9 mouse cellular contexts compared by ENCODE assay signal in the genomic region with DNA sequence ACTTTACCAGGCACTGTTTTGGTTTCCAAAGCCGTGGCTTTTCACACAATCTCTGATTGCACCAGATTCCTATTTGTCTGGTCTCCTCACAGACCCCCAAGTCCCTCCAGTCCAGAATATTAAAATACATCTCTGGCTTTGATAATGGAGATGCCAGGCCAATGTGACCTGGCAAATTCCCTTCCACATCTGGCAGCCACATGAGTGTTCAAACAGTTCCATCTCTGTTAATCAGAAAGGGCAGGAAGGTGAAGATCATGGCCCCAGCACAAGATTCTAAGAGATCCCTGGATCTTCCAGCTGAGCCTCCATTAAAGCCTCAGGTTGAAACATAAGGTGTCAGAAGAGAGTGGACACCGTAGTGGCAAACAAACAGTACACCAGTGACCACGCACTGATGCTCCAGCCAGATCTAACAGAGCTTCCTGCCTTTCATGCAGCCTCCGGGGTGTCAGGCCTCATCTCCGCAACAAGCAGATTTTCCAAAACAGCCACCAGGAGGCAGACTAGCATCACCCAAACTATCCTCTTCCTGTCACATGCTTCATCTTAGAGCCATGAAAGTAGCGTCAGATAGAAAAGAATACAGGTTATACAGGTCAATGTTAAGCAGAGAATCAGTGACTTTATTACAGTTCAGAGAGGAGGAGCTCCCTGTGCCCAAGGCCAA. TPM values are rescaled to one million over a fixed set of nuclear protein-coding genes. Genes with fewer than 3 reads are reported as not detected.
DNase-seq lines count a peak whose midpoint lies in the region; ATAC-seq and TF ChIP-seq lines count a peak whose summit lies in the region.
"Had no signal": no experiment of that assay in that cellular context is flagged by ENCODE, and none has a peak within 500 bp of the region (broad histone marks: within the 10 kb centered on the region; RNA-seq: fewer than 3 reads in every experiment).

No protein-coding gene starts in this region.

- H3K27me3 ChIP-seq in forebrain, embryonic 10.5 days (ENCODE audit: poor library complexity, severe bottlenecking) = no peaks in the 10 kb centered on the region
- no peaks in the 10 kb centered on the region for H3K27me3 ChIP-seq in forebrain, embryonic 16.5 days (replicated peaks; ENCODE audit: control insufficient read depth, insufficient read depth, low read length)
- H3K27me3 ChIP-seq in neural tube, embryonic 15.5 days (replicated peaks) = no peaks in the 10 kb centered on the region
- H3K27me3 ChIP-seq in lung, embryonic 14.5 days (ENCODE audit: insufficient read depth, low read length) = no peaks in the 10 kb centered on the region

- no peak overlapping the region for H3K4me2 ChIP-seq in forebrain, embryonic 16.5 days (ENCODE audit: low read length)
- no peak overlapping the region for H3K4me2 ChIP-seq in neural tube, embryonic 15.5 days
- H3K4me2 ChIP-seq in lung, embryonic 14.5 days = no peak overlapping the region

- WGBS in forebrain, embryonic 10.5 days = 43% methylated on average over 6 of the region's 6 CpGs
- WGBS in forebrain, embryonic 16.5 days = 53% methylated on average over 6 of the region's 6 CpGs
- 55% methylated on average over 6 of the region's 6 CpGs for WGBS in neural tube, embryonic 15.5 days
- WGBS in bone marrow, adult 2 months = 39% methylated on average over 6 of the region's 6 CpGs
- WGBS in lung, embryonic 14.5 days = 35% methylated on average over 6 of the region's 6 CpGs

- no peaks in the 10 kb centered on the region for H3K9me3 ChIP-seq in forebrain, embryonic 10.5 days
- no peaks in the 10 kb centered on the region for H3K9me3 ChIP-seq in forebrain, embryonic 16.5 days (ENCODE audit: control insufficient read depth, low read length)
- H3K9me3 ChIP-seq in neural tube, embryonic 15.5 days (replicated peaks) = no peaks in the 10 kb centered on the region
- H3K9me3 ChIP-seq in lung, embryonic 14.5 days (ENCODE audit: low read depth, low read length) = no peaks in the 10 kb centered on the region

- H3K4me1 ChIP-seq in forebrain, embryonic 10.5 days = no peaks in the 10 kb centered on the region; the same call in 1 of the 2 replicates
- no peaks in the 10 kb centered on the region for H3K4me1 ChIP-seq in forebrain, embryonic 16.5 days (replicated peaks; ENCODE audit: control insufficient read depth, insufficient read depth, low read length)
- no peaks in the 10 kb centered on the region for H3K4me1 ChIP-seq in neural tube, embryonic 15.5 days
- H3K4me1 ChIP-seq in bone marrow, adult 2 months (ENCODE audit: control insufficient read depth, insufficient read depth, low read length) = no peaks in the 10 kb centered on the region
- H3K4me1 ChIP-seq in lung, embryonic 14.5 days (ENCODE audit: insufficient read depth) = no peaks in the 10 kb centered on the region

- H3K9ac ChIP-seq in forebrain, embryonic 16.5 days (replicated peaks; ENCODE audit: low read depth, low read length) = no peak overlapping the region
- no peak overlapping the region for H3K9ac ChIP-seq in neural tube, embryonic 15.5 days (replicated peaks)
- H3K9ac ChIP-seq in lung, embryonic 14.5 days = no peak overlapping the region

- TF ChIP-seq POLR2A in bone marrow, adult 2 months (IDR thresholded peaks at IDR 0.05; ENCODE audit: borderline replicate concordance, control insufficient read depth, low read depth, low read length) = no peak

- ATAC-seq in forebrain, embryonic 16.5 days = no peak
- no peak for ATAC-seq in neural tube, embryonic 15.5 days (ENCODE audit: low FRiP score)
- peak; percentile 86 for ATAC-seq in granulocyte monocyte progenitor cell, adult 5-6 weeks (replicated peaks; ENCODE audit: poor library complexity, severe bottlenecking)
- peak; percentile 47; the same call in 1 of the 2 replicates for ATAC-seq in lung, embryonic 14.5 days (ENCODE audit: insufficient read depth)

- peak; percentile 38 for DNase-seq in forebrain, embryonic 10.5 days (ENCODE audit: extremely low spot score, low spot score)
- DNase-seq in neural tube, embryonic 10.5 days (ENCODE audit: extremely low spot score, low spot score) = peak; percentile 60
- peak; percentile 81 for DNase-seq in lung, embryonic 14.5 days
- peak; percentile 61 for DNase-seq in thymus, postnatal 0 days (ENCODE audit: low spot score)

- no peak overlapping the region for H3K27ac ChIP-seq in forebrain, embryonic 10.5 days
- H3K27ac ChIP-seq in forebrain, embryonic 16.5 days (ENCODE audit: low read length) = no peak overlapping the region
- H3K27ac ChIP-seq in neural tube, embryonic 15.5 days (replicated peaks) = no peak overlapping the region
- H3K27ac ChIP-seq in bone marrow, adult 2 months (ENCODE audit: control insufficient read depth, insufficient read depth, low read depth, low read length, poor library complexity) = no peak overlapping the region
- H3K27ac ChIP-seq in lung, embryonic 14.5 days (ENCODE audit: low read depth) = no peak overlapping the region

- H3K36me3 ChIP-seq in forebrain, embryonic 10.5 days (replicated peaks) = no peaks in the 10 kb centered on the region
- H3K36me3 ChIP-seq in forebrain, embryonic 16.5 days (ENCODE audit: control insufficient read depth, insufficient read depth) = no peaks in the 10 kb centered on the region
- no peaks in the 10 kb centered on the region for H3K36me3 ChIP-seq in neural tube, embryonic 15.5 days
- no peaks in the 10 kb centered on the region for H3K36me3 ChIP-seq in lung, embryonic 14.5 days (ENCODE audit: insufficient read depth)

- H3K4me3 ChIP-seq in forebrain, embryonic 10.5 days = no peak overlapping the region
- H3K4me3 ChIP-seq in forebrain, embryonic 16.5 days (replicated peaks; ENCODE audit: low read length) = no peak overlapping the region
- no peak overlapping the region for H3K4me3 ChIP-seq in neural tube, embryonic 15.5 days (replicated peaks)
- no peak overlapping the region for H3K4me3 ChIP-seq in bone marrow, adult 2 months (replicated peaks; ENCODE audit: control insufficient read depth, low read depth, low read length)
- H3K4me3 ChIP-seq in lung, embryonic 14.5 days (ENCODE audit: low read depth, low read length) = no peak overlapping the region

- peak; percentile 33; the same call in 1 of the 2 replicates for TF ChIP-seq CTCF in bone marrow, adult 2 months (IDR thresholded peaks at IDR 0.05; ENCODE audit: control insufficient read depth, insufficient read depth, low read length)
- TF ChIP-seq CTCF in lung, embryonic 14.5 days (IDR thresholded peaks at IDR 0.05; ENCODE audit: low read depth) = peak; percentile 76

RNA-seq across cellular contexts. Expression of a gene that starts 2.4 kb away (rescaled TPM):
- 0.31 TPM in 1 of 2 replicates, not detected in the other for polyA plus RNA-seq in forebrain, embryonic 10.5 days (2016; fragmentation: Nextera tagmentation; extraction: Ambion mirVana)
- polyA plus RNA-seq in forebrain, embryonic 16.5 days (2015; fragmentation: Nextera tagmentation; extraction: Ambion mirVana) = 0.37 and 0.42 TPM in 2 replicates
- polyA plus RNA-seq in neural tube, embryonic 15.5 days (2015; fragmentation: Nextera tagmentation; extraction: Ambion mirVana) = 1.3 and 2.5 TPM in 2 replicates
- 6.4 TPM in 1 of 2 replicates, not detected in the other for polyA plus RNA-seq in bone marrow, adult 2 months (2011; ENCODE audit: insufficient read depth, insufficient read length, low replicate concordance, missing spikeins)
- not detected in 2 replicates for total RNA-seq in granulocyte monocyte progenitor cell, adult 5-6 weeks (2014; fragmentation: Nextera tagmentation)
- total RNA-seq in granulocyte monocyte progenitor cell, adult 5-6 weeks (2017) = not detected in 2 replicates
- polyA plus RNA-seq in lung, embryonic 14.5 days (2014; fragmentation: Nextera tagmentation; extraction: Ambion mirVana) = 11.6 and 13.4 TPM in 2 replicates
- 5.9 and 6.6 TPM in 2 replicates for polyA plus RNA-seq in thymus, postnatal 0 days (2015; fragmentation: Nextera tagmentation; extraction: Ambion mirVana)
- total RNA-seq: layer of hippocampus, adult 18-20 months had no signal

RNA-seq across cellular contexts. Expression of a gene that starts 9.5 kb away (rescaled TPM):
- polyA plus RNA-seq in forebrain, embryonic 10.5 days (2016; fragmentation: Nextera tagmentation; extraction: Ambion mirVana) = not detected in 2 replicates
- not detected in 2 replicates for polyA plus RNA-seq in forebrain, embryonic 16.5 days (2015; fragmentation: Nextera tagmentation; extraction: Ambion mirVana)
- polyA plus RNA-seq in neural tube, embryonic 15.5 days (2015; fragmentation: Nextera tagmentation; extraction: Ambion mirVana) = not detected in 2 replicates
- polyA plus RNA-seq in bone marrow, adult 2 months (2011; ENCODE audit: insufficient read depth, insufficient read length, low replicate concordance, missing spikeins) = not detected in 2 replicates
- total RNA-seq in granulocyte monocyte progenitor cell, adult 5-6 weeks (2014; fragmentation: Nextera tagmentation) = not detected in 2 replicates
- total RNA-seq in granulocyte monocyte progenitor cell, adult 5-6 weeks (2017) = not detected in 2 replicates
- polyA plus RNA-seq in lung, embryonic 14.5 days (2014; fragmentation: Nextera tagmentation; extraction: Ambion mirVana) = not detected in 2 replicates
- polyA plus RNA-seq in thymus, postnatal 0 days (2015; fragmentation: Nextera tagmentation; extraction: Ambion mirVana) = not detected in 2 replicates
- total RNA-seq: layer of hippocampus, adult 18-20 months had no signal

RNA-seq across cellular contexts. Expression of a gene that starts 9.7 kb away (rescaled TPM):
- polyA plus RNA-seq in forebrain, embryonic 10.5 days (2016; fragmentation: Nextera tagmentation; extraction: Ambion mirVana) = not detected in 2 replicates
- not detected in 2 replicates for polyA plus RNA-seq in forebrain, embryonic 16.5 days (2015; fragmentation: Nextera tagmentation; extraction: Ambion mirVana)
- polyA plus RNA-seq in neural tube, embryonic 15.5 days (2015; fragmentation: Nextera tagmentation; extraction: Ambion mirVana) = 0.47 and 3.9 TPM in 2 replicates
- polyA plus RNA-seq in bone marrow, adult 2 months (2011; ENCODE audit: insufficient read depth, insufficient read length, low replicate concordance, missing spikeins) = not detected in 2 replicates
- total RNA-seq in granulocyte monocyte progenitor cell, adult 5-6 weeks (2014; fragmentation: Nextera tagmentation) = not detected in 2 replicates
- total RNA-seq in granulocyte monocyte progenitor cell, adult 5-6 weeks (2017) = not detected in 2 replicates
- 52.3 and 57.3 TPM in 2 replicates for polyA plus RNA-seq in lung, embryonic 14.5 days (2014; fragmentation: Nextera tagmentation; extraction: Ambion mirVana)
- 12.5 and 13.0 TPM in 2 replicates for polyA plus RNA-seq in thymus, postnatal 0 days (2015; fragmentation: Nextera tagmentation; extraction: Ambion mirVana)

RNA-seq across cellular contexts. Expression of a gene that starts 12.5 kb away (rescaled TPM):
- polyA plus RNA-seq in forebrain, embryonic 10.5 days (2016; fragmentation: Nextera tagmentation; extraction: Ambion mirVana) = 0.36 TPM in 1 of 2 replicates, not detected in the other
- polyA plus RNA-seq in forebrain, embryonic 16.5 days (2015; fragmentation: Nextera tagmentation; extraction: Ambion mirVana) = 0.42 and 0.47 TPM in 2 replicates
- polyA plus RNA-seq in neural tube, embryonic 15.5 days (2015; fragmentation: Nextera tagmentation; extraction: Ambion mirVana) = 1.6 and 2.5 TPM in 2 replicates
- polyA plus RNA-seq in bone marrow, adult 2 months (2011; ENCODE audit: insufficient read depth, insufficient read length, low replicate concordance, missing spikeins) = 14.5 TPM in 1 of 2 replicates, not detected in the other
- total RNA-seq in granulocyte monocyte progenitor cell, adult 5-6 weeks (2014; fragmentation: Nextera tagmentation) = not detected in 2 replicates
- total RNA-seq in granulocyte monocyte progenitor cell, adult 5-6 weeks (2017) = 0.41 and 5.5 TPM in 2 replicates
- 35.2 and 36.9 TPM in 2 replicates for polyA plus RNA-seq in lung, embryonic 14.5 days (2014; fragmentation: Nextera tagmentation; extraction: Ambion mirVana)
- 7.0 and 9.1 TPM in 2 replicates for polyA plus RNA-seq in thymus, postnatal 0 days (2015; fragmentation: Nextera tagmentation; extraction: Ambion mirVana)
- total RNA-seq: layer of hippocampus, adult 18-20 months had no signal

RNA-seq across cellular contexts. Expression of a gene that starts 53.8 kb away (rescaled TPM):
- polyA plus RNA-seq in forebrain, embryonic 10.5 days (2016; fragmentation: Nextera tagmentation; extraction: Ambion mirVana) = 0.32 and 0.78 TPM in 2 replicates
- 0.86 TPM in 1 of 2 replicates, not detected in the other for polyA plus RNA-seq in forebrain, embryonic 16.5 days (2015; fragmentation: Nextera tagmentation; extraction: Ambion mirVana)
- 3.3 and 5.3 TPM in 2 replicates for polyA plus RNA-seq in neural tube, embryonic 15.5 days (2015; fragmentation: Nextera tagmentation; extraction: Ambion mirVana)
- polyA plus RNA-seq in bone marrow, adult 2 months (2011; ENCODE audit: insufficient read depth, insufficient read length, low replicate concordance, missing spikeins) = not detected in 2 replicates
- total RNA-seq in granulocyte monocyte progenitor cell, adult 5-6 weeks (2014; fragmentation: Nextera tagmentation) = not detected in 2 replicates
- total RNA-seq in granulocyte monocyte progenitor cell, adult 5-6 weeks (2017) = not detected in 2 replicates
- polyA plus RNA-seq in lung, embryonic 14.5 days (2014; fragmentation: Nextera tagmentation; extraction: Ambion mirVana) = 2.9 and 5.3 TPM in 2 replicates
- polyA plus RNA-seq in thymus, postnatal 0 days (2015; fragmentation: Nextera tagmentation; extraction: Ambion mirVana) = 18.5 and 19.7 TPM in 2 replicates

Comparison
In these comparisons a context has a peak if more than half of its experiments do, and no peak if none do; other contexts are left out.
1. ATAC-seq: peak in granulocyte monocyte progenitor cell, adult 5-6 weeks (single experiment) and lung, embryonic 14.5 days (single experiment); none in forebrain, embryonic 16.5 days (single experiment) and neural tube, embryonic 15.5 days (single experiment).
2. Peak in every context shown above with its lines, with median percentiles within 50 percentile points of each other: DNase-seq.